18 mouse cellular contexts compared by ENCODE assay signal in the genomic region with DNA sequence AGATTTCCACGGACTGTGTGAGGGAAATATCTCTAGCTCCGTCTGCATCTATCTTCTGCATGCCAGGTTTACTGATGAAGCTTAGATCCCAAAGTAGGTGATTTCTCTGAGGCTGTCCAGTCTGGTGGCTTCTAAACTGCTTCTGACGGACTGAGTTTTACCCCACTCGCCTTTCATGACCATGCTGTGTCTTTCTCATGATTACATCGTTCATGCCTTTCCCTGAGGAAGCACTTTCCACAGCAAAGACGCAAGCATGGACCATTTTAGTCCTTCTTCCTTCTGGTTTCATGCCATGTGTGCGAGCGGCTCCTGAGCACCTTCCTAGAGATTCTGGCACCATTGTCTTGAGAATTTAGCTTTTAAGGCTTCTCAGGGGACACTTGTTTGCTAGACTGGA.
"Had no signal": no experiment of that assay in that cellular context is flagged by ENCODE, and none has a peak within 500 bp of the region (broad histone marks: within the 10 kb centered on the region; RNA-seq: fewer than 3 reads in every experiment).

No protein-coding gene starts in this region.

- DNase-seq: kidney, adult 8-10 months; kidney, postnatal 36 days; layer of hippocampus, adult 9-11 months; layer of hippocampus, postnatal 36 days; liver; liver, embryonic 13.5 days; liver, postnatal 0 days; lung, postnatal 14 days; retina, postnatal 1 day; right cerebral cortex, postnatal 4 days; thymus, postnatal 36 days had no signal

- H3K36me3 ChIP-seq: liver, embryonic 13.5 days; lung, embryonic 15.5 days; midbrain, embryonic 15.5 days; neural tube, embryonic 13.5 days had no signal

- H3K27me3 ChIP-seq: liver, embryonic 13.5 days; lung, embryonic 15.5 days; midbrain, embryonic 15.5 days; neural tube, embryonic 13.5 days had no signal

- H3K9ac ChIP-seq: liver, embryonic 13.5 days; liver, postnatal 0 days; lung, embryonic 15.5 days; midbrain, embryonic 15.5 days; neural tube, embryonic 13.5 days had no signal

- H3K4me1 ChIP-seq: liver, embryonic 13.5 days; megakaryocyte, embryonic 14.5 days had no signal

- H3K4me2 ChIP-seq: liver, embryonic 13.5 days; lung, embryonic 15.5 days; midbrain, embryonic 11.5 days; midbrain, embryonic 15.5 days; neural tube, embryonic 13.5 days had no signal

- H3K4me3 ChIP-seq: liver, embryonic 13.5 days; lung, embryonic 15.5 days; megakaryocyte, embryonic 14.5 days; midbrain, embryonic 15.5 days; neural tube, embryonic 13.5 days had no signal

- H3K9me3 ChIP-seq: liver, embryonic 13.5 days; lung, embryonic 15.5 days; midbrain, embryonic 15.5 days; neural tube, embryonic 13.5 days had no signal

- H3K27ac ChIP-seq: kidney, postnatal 0 days; liver, embryonic 13.5 days; lung, embryonic 15.5 days; macrophage; midbrain, embryonic 15.5 days; neural tube, embryonic 13.5 days had no signal

- ATAC-seq: liver, postnatal 0 days; midbrain, embryonic 15.5 days had no signal
